Mouse (Mus musculus) cerebellum, adult 2 months (tissue): ENCODE measurements around the gene Ccna1. TPM values are rescaled to one million over a fixed set of nuclear protein-coding genes. Genes with fewer than 3 reads are reported as not detected.

ENCODE experiments used
- DNase-seq, 2 experiments: peaks; one replicate each; pipeline ENCODE4 v3.0.0; 2021
- H3K27ac ChIP-seq: fragments of 200-500 bp; 2 replicates; pipeline ENCODE4 v1.5.1; 2012; ENCODE audit warnings: low read length, control low read depth, inconsistent platforms; ENCODE audit not compliant: insufficient read depth
- H3K27me3 ChIP-seq: fragments of 200-500 bp; 2 replicates; pipeline ENCODE4 v1.6.1; 2012; ENCODE audit warnings: inconsistent platforms, mild to moderate bottlenecking, low read length, moderate library complexity; ENCODE audit not compliant: control insufficient read depth, insufficient read depth
- H3K4me1 ChIP-seq: fragments of 200-500 bp; 2 replicates; pipeline ENCODE4 v1.6.1; 2011; ENCODE audit warnings: low read length; ENCODE audit not compliant: control insufficient read depth, insufficient read depth
- H3K4me3 ChIP-seq: fragments of 200-500 bp; replicated peaks from 2 replicates; pipeline ENCODE3; 2011; ENCODE audit warnings: mild to moderate bottlenecking, low read depth, low read length, control low read depth; ENCODE audit not compliant: insufficient read depth
- CTCF ChIP-seq: fragments of 200-500 bp; IDR thresholded peaks from 2 replicates; pipeline ENCODE4 v1.5.1; 2011; ENCODE audit warnings: low read depth, mild to moderate bottlenecking, control low read depth, low read length, moderate library complexity, borderline replicate concordance; ENCODE audit not compliant: insufficient read depth
- POLR2A ChIP-seq: fragments of 200-500 bp; IDR thresholded peaks from 2 replicates; pipeline ENCODE4 v1.6.1; 2011; ENCODE audit warnings: low read length, control low read depth, borderline replicate concordance; ENCODE audit not compliant: insufficient read depth
- WGBS: fragments of 180-500 bp; shearing (Covaris S2); methylation state at CpG from one replicate; pipeline ENCODE4 v1.1.7; 2018; 5-methylcytosine and 5-hydroxymethylcytosine counted together
- polyA plus RNA-seq: library from polyadenylated mRNA; depleted of rRNA; stranded (reverse); fragments of >200 nt; gene quantifications from 2 replicates; pipeline ENCODE4 v1.2.3, GENCODE M21; 2012

Ccna1 gene
- polyA plus RNA-seq, 1 experiment = 0.64 TPM

DNA sequence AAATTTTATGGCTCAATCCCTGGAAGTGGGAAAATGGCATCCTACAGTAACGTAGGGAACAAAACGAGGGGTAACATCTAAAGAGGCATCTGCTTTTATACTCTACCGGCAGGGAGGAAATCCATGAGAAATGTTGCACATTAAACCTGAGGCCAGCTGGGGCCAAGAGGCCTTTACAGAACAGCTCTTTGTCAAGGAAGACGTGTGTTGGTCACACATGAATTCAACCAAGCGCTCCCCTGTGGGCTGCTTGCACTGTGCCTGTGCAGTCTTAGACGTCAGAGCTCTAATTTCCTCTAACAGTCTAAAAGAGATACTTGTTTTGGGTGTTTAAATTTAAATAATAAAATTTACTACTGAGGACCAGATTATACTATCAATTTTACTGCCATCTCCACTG, 22.9 kb upstream of the Ccna1 start:
- H3K4me1 ChIP-seq = no peaks in the 10 kb centered on the region
- TF ChIP-seq CTCF (no peak), POLR2A (no peak)

DNA sequence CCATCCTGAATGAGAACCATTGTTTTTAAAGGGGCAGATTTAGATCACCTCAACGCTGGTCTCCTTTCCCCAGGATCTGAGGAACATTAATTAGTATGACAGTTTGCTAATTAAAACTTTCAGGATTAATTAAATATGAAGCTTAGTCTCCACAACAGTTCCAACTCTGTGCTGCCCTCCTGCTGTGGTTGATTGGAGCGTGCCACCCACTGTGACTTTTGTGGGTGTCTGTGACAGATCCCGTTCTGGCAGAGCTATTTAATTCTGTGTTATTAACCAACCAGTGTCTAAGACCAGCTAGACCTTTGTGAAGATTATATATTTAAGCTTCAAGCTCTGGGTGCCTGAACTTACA, 20.0 kb upstream of the Ccna1 start:
- no peaks in the 10 kb centered on the region for H3K27me3 ChIP-seq
- DNase-seq = no peak
- H3K4me1 ChIP-seq = no peaks in the 10 kb centered on the region
- 20% methylated on average over 3 of the region's 3 CpGs for WGBS
- TF ChIP-seq CTCF = no peak
- no peak for TF ChIP-seq POLR2A
- no peak overlapping the region for H3K27ac ChIP-seq
- no peak overlapping the region for H3K4me3 ChIP-seq

More for the DNA sequence above, 22.9 kb upstream of the Ccna1 start:
- DNase-seq = no peak
- Histone ChIP-seq H3K27ac (no peak overlapping the region), H3K4me3 (no peak overlapping the region), H3K27me3 (no peaks in the 10 kb centered on the region)
- WGBS = 47% methylated on average over 6 of the region's 6 CpGs

- 53% methylated on average over 6 of the region's 6 CpGs for WGBS
- H3K4me1 ChIP-seq = no peaks in the 10 kb centered on the region
- no peaks in the 10 kb centered on the region for H3K27me3 ChIP-seq
- DNase-seq = no peak
- TF ChIP-seq POLR2A = no peak
- TF ChIP-seq CTCF = no peak
- H3K4me3 ChIP-seq = no peak overlapping the region
- H3K27ac ChIP-seq = no peak overlapping the region
Measured at GRCm38 (mm10) chr3:55074576-55075293, 19.4 kb upstream of the Ccna1 start.

DNA sequence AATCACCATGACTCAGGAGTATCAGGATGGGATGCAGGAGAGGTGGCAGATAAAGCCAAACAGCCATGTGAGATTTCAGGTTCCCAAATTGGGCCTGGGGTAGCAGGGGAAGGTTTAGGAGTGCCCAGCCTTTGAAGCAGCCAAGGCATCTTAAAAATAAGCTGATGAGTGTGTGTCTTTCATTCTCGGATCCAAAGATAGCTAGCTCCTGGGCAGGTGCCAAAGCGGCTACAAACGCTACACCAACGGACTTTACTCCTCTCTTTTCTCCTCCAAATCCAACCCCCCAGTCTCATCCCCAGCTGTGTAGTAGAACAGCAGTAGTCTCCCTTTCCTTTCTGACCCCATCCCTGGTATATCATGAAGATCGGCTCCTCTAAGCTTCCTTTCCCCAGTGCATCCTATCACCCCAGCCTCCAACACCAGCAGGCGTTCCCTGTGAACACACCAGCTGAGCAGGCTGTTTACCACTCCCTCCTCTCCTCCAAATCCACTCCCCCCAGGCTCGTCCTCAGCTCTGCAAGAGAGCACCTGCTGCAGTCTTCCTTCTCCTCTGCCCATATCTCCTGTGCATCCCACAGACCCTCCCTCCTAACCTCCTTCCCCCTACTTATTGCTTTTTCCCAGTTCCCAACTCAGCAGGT, 12.6 kb upstream of the Ccna1 start:
- WGBS = 17% methylated on average over 7 of the region's 7 CpGs
- TF ChIP-seq CTCF (no peak), POLR2A (no peak)
- no peaks in the 10 kb centered on the region for H3K4me1 ChIP-seq
- no peak overlapping the region for H3K27ac ChIP-seq
- H3K27me3 ChIP-seq = no peaks in the 10 kb centered on the region
- no peak for DNase-seq
- no peak overlapping the region for H3K4me3 ChIP-seq

DNA sequence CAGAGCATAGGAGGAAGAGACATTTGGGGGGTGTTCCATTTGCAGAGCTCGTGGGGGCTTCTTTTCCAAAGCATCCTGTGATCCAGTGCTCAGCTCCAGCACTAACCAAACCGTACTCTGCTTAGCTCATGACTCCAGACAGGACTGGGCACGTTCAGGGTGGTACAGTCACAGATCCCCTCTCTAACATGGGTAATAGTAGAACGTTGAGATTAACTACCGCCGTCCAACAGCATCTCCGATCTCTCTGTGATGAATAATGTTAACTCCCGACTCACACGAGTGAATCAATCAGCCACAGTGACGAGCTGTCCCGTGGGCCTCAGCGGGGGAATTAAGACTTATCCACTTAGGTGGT, 11.3 kb upstream of the Ccna1 start:
- 73% methylated on average over 12 of the region's 12 CpGs for WGBS
- DNase-seq = no peak
- Histone ChIP-seq H3K4me1 (no peaks in the 10 kb centered on the region), H3K27me3 (no peaks in the 10 kb centered on the region), H3K27ac (no peak overlapping the region), H3K4me3 (no peak overlapping the region)
- TF ChIP-seq CTCF (no peak), POLR2A (no peak)

DNA sequence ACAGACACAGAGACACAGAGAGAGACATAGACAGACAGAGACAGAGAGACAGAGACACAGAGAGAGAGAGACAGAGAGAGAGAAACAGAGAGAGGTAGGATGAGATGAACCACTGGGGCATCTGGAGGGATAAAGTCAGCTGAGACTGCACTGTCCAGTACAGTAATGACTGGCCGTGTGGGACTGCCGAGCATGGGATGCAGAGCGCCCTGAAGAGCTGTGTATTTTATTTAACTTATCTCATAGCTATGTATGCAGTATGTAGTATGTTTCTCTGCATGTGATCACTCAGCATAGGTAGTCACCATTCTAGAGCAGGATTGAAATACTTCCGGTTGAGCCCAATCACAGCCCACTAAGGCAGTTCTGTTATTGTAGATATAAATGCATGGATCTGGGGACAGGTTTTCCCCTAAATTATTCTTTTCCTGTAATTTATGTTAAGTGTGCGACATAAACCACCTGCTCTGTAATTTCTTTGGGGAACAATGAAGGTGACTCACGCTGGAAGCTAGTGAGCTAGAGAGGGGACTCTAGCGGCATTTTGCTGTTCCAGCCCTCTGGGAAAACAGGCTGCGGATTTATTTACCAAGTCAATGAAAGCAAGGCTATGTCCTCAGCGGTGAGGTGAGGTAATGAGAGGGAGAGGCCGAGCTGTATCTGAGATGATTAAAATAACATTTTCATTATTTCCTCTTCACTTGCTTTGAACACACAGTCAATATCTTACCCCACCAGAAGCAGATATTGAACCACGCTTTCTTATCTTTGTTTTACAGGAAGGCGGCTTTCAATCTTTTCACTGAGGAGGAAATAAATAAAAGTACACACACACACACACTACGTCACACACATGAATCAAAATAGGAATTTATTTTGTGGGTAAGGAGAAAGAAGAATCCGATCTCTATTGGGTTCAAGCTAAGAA, 10.7 kb upstream of the Ccna1 start:
- Histone ChIP-seq H3K27ac (no peak overlapping the region), H3K4me1 (no peaks in the 10 kb centered on the region), H3K27me3 (no peaks in the 10 kb centered on the region), H3K4me3 (no peak overlapping the region)
- DNase-seq = no peak
- WGBS = 85% methylated on average over 14 of the region's 14 CpGs
- TF ChIP-seq CTCF (no peak), POLR2A (no peak)

DNA sequence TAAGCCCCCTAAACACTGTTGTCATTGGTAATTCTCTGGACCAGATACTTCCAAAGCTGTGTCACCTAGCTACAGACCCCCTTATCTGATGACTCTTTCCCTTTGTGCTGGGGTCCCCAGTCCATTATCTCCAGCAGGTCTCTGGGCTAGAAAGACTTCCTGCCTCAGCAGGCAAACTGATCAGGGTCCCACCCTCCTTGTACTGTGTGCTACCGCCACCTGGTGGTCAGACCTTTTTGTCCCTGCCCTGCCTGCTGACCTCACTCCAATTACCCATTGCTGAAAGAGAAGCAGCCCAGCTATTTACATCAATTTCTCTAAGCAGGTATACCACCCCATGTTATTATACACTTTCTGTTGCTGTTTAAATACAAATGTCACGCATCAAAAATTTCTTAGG, 9.1 kb upstream of the Ccna1 start:
- Histone ChIP-seq H3K4me3 (no peak overlapping the region), H3K27me3 (no peaks in the 10 kb centered on the region), H3K4me1 (no peaks in the 10 kb centered on the region), H3K27ac (no peak overlapping the region)
- no peak for TF ChIP-seq POLR2A
- TF ChIP-seq CTCF = peak; percentile 77
- 34% methylated on average over 2 of the region's 2 CpGs for WGBS
- peak; percentile 39 to 60 for DNase-seq

DNA sequence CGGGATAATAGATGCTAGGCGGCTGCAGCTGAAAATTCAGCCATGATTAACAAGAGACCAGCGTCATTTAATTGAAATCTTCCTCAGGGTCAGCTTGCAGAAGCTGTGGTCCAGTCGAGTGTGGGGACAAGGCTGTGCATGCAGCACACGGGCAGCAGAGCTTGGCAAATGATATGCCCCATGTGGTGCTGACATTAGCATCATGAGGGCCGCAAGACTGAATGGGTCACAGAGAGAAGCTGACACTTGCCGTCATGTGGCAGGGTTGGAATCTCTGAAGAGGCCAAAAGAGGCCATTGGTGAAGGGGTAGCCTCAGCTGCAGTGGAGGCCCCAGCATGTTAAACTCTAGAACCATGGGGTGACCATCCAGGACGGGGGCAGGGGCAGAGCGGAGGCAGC, 7.4 kb upstream of the Ccna1 start:
- WGBS = 29% methylated on average over 9 of the region's 9 CpGs
- no peak for DNase-seq
- no peaks in the 10 kb centered on the region for H3K27me3 ChIP-seq
- TF ChIP-seq POLR2A = no peak
- TF ChIP-seq CTCF = no peak
- H3K4me1 ChIP-seq = no peaks in the 10 kb centered on the region
- H3K4me3 ChIP-seq = no peak overlapping the region
- no peak overlapping the region for H3K27ac ChIP-seq
